Mouse (Mus musculus): Measurements from ENCODE around the gene Dydc2.

Gene Dydc2

DNA sequence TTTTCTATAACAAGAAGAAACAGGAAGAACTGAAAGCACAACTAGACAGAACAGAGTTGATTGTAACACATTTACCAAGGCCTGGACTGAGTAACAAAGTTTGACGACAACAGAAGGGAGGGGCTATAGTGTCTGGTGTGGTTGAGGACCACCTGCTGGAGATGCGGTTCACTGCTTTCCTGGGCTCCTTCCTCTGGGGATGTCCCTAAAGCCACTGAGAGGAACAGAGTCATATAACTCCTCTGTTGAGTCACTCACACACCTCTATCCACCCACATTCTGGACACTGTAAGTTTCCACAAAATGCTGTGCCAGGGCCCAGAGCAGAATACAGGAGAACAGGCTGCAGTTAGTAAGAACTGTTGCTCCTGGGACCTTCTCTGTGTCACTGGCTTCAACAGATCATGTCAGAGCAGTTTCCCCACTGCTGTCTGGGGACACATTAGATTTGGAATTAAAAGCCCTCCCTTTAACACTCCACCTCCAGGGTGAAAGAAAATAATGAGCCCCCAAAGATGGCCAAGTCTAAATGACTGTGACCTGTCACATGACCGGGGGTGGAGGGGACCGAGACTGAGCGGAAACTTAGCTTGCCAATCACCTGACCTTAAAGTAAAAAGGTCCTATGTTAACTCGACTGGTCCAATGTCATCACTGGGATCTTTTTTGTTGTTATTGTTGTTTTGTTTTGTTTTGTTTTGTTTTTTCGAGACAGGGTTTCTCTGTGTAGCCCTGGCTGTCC lies 68.9 kb downstream of the Dydc2 start:
- no peak for DNase-seq (ENCODE audit: low spot score in 2 of 2)
